Mouse (Mus musculus): ENCODE measurements around the gene Irf2bp1. TPM values are rescaled to one million over a fixed set of nuclear protein-coding genes. Genes with fewer than 3 reads are reported as not detected.

The Irf2bp1 gene
- total RNA-seq, 1 experiment, result 15.9 TPM

GRCm38 (mm10) chr7:19054777-19055076 lies 50.9 kb downstream of the Irf2bp1 start:
- no peak overlapping the region for H3K4me3 ChIP-seq (ENCODE audit: insufficient read depth in 1 of 2, low read depth in 1 of 2, low read length in 2 of 2, poor library complexity in 1 of 2, severe bottlenecking in 1 of 2)
- in situ Hi-C loops (cut with MboI; ENCODE audit: low sequenced_read_pairs in 2 of 2, unreplicated experiment in 2 of 2), result no loop called here
- peaks cover 29% of the 10 kb centered on the region for H3K36me3 ChIP-seq (ENCODE audit: control insufficient read depth, insufficient read depth, low read length, poor library complexity, severe bottlenecking)
- no peak overlapping the region for H3K9ac ChIP-seq (ENCODE audit: insufficient read depth, low read depth, low read length, poor library complexity, severe bottlenecking)
- peaks cover 0 to 8% of the 10 kb centered on the region in 2 experiments; a peak in 1 of 4 replicates for H3K4me1 ChIP-seq (ENCODE audit: control insufficient read depth in 2 of 2, insufficient read depth in 2 of 2, low read length in 2 of 2, poor library complexity in 1 of 2)
- TF ChIP-seq ZC3H11A (IDR thresholded peaks at IDR 0.05; ENCODE audit: borderline replicate concordance, low read depth, low read length) (no peak), MAFK (IDR thresholded peaks at IDR 0.05; ENCODE audit: insufficient read depth, low read depth, low read length) (no peak), HCFC1 (IDR thresholded peaks at IDR 0.05; ENCODE audit: borderline replicate concordance, insufficient read depth, low read length) (no peak), ZNF384 (IDR thresholded peaks at IDR 0.05; ENCODE audit: low read depth, low read length) (no peak), CHD2 (IDR thresholded peaks at IDR 0.05; ENCODE audit: low read depth, low read length) (no peak)
- no peak for DNase-seq (ENCODE audit: low read depth, low spot score)
- no peaks in the 10 kb centered on the region for H3K9me3 ChIP-seq (ENCODE audit: control insufficient read depth, insufficient read depth, low read depth, low read length)
- no peak overlapping the region for H3K27ac ChIP-seq (ENCODE audit: insufficient read depth, low read depth, low read length, poor library complexity, severe bottlenecking)

GRCm38 (mm10) chr7:19055108-19055507 lies 51.3 kb downstream of the Irf2bp1 start:
- in situ Hi-C loops (cut with MboI; ENCODE audit: low sequenced_read_pairs in 2 of 2, unreplicated experiment in 2 of 2), result no loop called here
- H3K27ac ChIP-seq (ENCODE audit: insufficient read depth, low read depth, low read length, poor library complexity, severe bottlenecking), result no peak overlapping the region
- peaks cover 0 to 8% of the 10 kb centered on the region in 2 experiments; a peak in 1 of 4 replicates for H3K4me1 ChIP-seq (ENCODE audit: control insufficient read depth in 2 of 2, insufficient read depth in 2 of 2, low read length in 2 of 2, poor library complexity in 1 of 2)
- H3K9ac ChIP-seq (ENCODE audit: insufficient read depth, low read depth, low read length, poor library complexity, severe bottlenecking), result no peak overlapping the region
- DNase-seq (ENCODE audit: low read depth, low spot score), result no peak
- H3K9me3 ChIP-seq (ENCODE audit: control insufficient read depth, insufficient read depth, low read depth, low read length), result no peaks in the 10 kb centered on the region
- TF ChIP-seq ZNF384 (IDR thresholded peaks at IDR 0.05; ENCODE audit: low read depth, low read length), result no peak
- no peak for TF ChIP-seq ZC3H11A (IDR thresholded peaks at IDR 0.05; ENCODE audit: borderline replicate concordance, low read depth, low read length)
- TF ChIP-seq HCFC1 (IDR thresholded peaks at IDR 0.05; ENCODE audit: borderline replicate concordance, insufficient read depth, low read length), result no peak
- no peak for TF ChIP-seq MAFK (IDR thresholded peaks at IDR 0.05; ENCODE audit: insufficient read depth, low read depth, low read length)
- no peak for TF ChIP-seq CHD2 (IDR thresholded peaks at IDR 0.05; ENCODE audit: low read depth, low read length)
- peaks cover 25% of the 10 kb centered on the region for H3K36me3 ChIP-seq (ENCODE audit: control insufficient read depth, insufficient read depth, low read length, poor library complexity, severe bottlenecking)
- H3K4me3 ChIP-seq (ENCODE audit: insufficient read depth in 1 of 2, low read depth in 1 of 2, low read length in 2 of 2, poor library complexity in 1 of 2, severe bottlenecking in 1 of 2), result no peak overlapping the region

Other genes with a start within 250 kb of the Irf2bp1 start
- gene Psg19, start 205.5 kb upstream of the Irf2bp1 start, total RNA-seq (2012; rRNA removed), result not detected in 2 replicates
- gene Psg17, start 182.4 kb upstream of the Irf2bp1 start, total RNA-seq (2012; rRNA removed), result not detected in 2 replicates
- 0.04 and 0.21 TPM in 2 replicates for gene Mill2, start 164.1 kb upstream of the Irf2bp1 start, total RNA-seq (2012; rRNA removed)
- 0.89 and 1.4 TPM in 2 replicates for gene Pglyrp1, start 132.7 kb upstream of the Irf2bp1 start, total RNA-seq (2012; rRNA removed)
- gene Ccdc61, start 93.6 kb upstream of the Irf2bp1 start, total RNA-seq (2012; rRNA removed), result 11.8 and 19.4 TPM in 2 replicates
- 0.79 and 0.80 TPM in 2 replicates for gene Nova2, start 78.2 kb upstream of the Irf2bp1 start, total RNA-seq (2012; rRNA removed)
- gene Nanos2, start 16.6 kb upstream of the Irf2bp1 start, total RNA-seq (2012; rRNA removed), result not detected in 2 replicates
- gene Mypop, start 12.8 kb upstream of the Irf2bp1 start, total RNA-seq (2012; rRNA removed), result 3.1 and 3.7 TPM in 2 replicates
- gene Foxa3, start 19.5 kb downstream of the Irf2bp1 start, total RNA-seq (2012; rRNA removed), result 1.6 and 1.7 TPM in 2 replicates
- 91.5 and 105 TPM in 2 replicates for gene Sympk, start 20.3 kb downstream of the Irf2bp1 start, total RNA-seq (2012; rRNA removed)
- gene Rsph6a, start 50.6 kb downstream of the Irf2bp1 start, total RNA-seq (2012; rRNA removed), result 0.94 and 2.3 TPM in 2 replicates
- 41.3 and 45.2 TPM in 2 replicates for gene Dmwd, start 72.2 kb downstream of the Irf2bp1 start, total RNA-seq (2012; rRNA removed)
- 32.6 and 34.1 TPM in 2 replicates for gene Dmpk, start 79.8 kb downstream of the Irf2bp1 start, total RNA-seq (2012; rRNA removed)
- 2.9 and 3.0 TPM in 2 replicates for gene Six5, start 90.5 kb downstream of the Irf2bp1 start, total RNA-seq (2012; rRNA removed)
- gene Gm4969, start 114.3 kb downstream of the Irf2bp1 start, total RNA-seq (2012; rRNA removed), result 1.2 and 1.9 TPM in 2 replicates
- 19.5 and 27.1 TPM in 2 replicates for gene Fbxo46, start 115.8 kb downstream of the Irf2bp1 start, total RNA-seq (2012; rRNA removed)
- gene Qpctl, start 145.2 kb downstream of the Irf2bp1 start, total RNA-seq (2012; rRNA removed), result 8.1 and 11.7 TPM in 2 replicates
- gene Snrpd2, start 145.7 kb downstream of the Irf2bp1 start, total RNA-seq (2012; rRNA removed), result 355 and 382 TPM in 2 replicates
- gene Gipr, start 162.1 kb downstream of the Irf2bp1 start, total RNA-seq (2012; rRNA removed), result 1.5 and 3.6 TPM in 2 replicates
- 29.5 and 29.8 TPM in 2 replicates for gene Eml2, start 172.4 kb downstream of the Irf2bp1 start, total RNA-seq (2012; rRNA removed)
- gene Gpr4, start 208.5 kb downstream of the Irf2bp1 start, total RNA-seq (2012; rRNA removed), result 3.8 TPM in 2 replicates
- 12.6 and 15.8 TPM in 2 replicates for gene Opa3, start 224.3 kb downstream of the Irf2bp1 start, total RNA-seq (2012; rRNA removed)